Mouse (Mus musculus) G1E (cell line): ENCODE measurements around the gene Rai14.

Source experiments
- CTCF ChIP-seq: IDR thresholded peaks from 2 replicates; pipeline ENCODE4 v1.5.1; 2012; ENCODE audit warnings: low read depth, low read length, inconsistent platforms, mixed read lengths
- POLR2AphosphoS5 ChIP-seq: IDR thresholded peaks from 2 replicates; pipeline ENCODE4 v1.6.1; 2012; ENCODE audit warnings: low read depth, low read length, inconsistent platforms; ENCODE audit not compliant: insufficient replicate concordance
- TAL1 ChIP-seq: conservative IDR thresholded peaks from 2 replicates; pipeline ENCODE4 v1.6.1; 2012; ENCODE audit warnings: low read depth, low read length, inconsistent platforms, mixed read lengths

- TF ChIP-seq CTCF (no peak), TAL1 (no peak), POLR2AphosphoS5 (no peak)
Observed at GRCm38 (mm10) chr15:10713626-10714316, 653 bp downstream of the Rai14 start.
